Mouse (Mus musculus): ENCODE measurements around the gene Mta3. TPM values are rescaled to one million over a fixed set of nuclear protein-coding genes. Genes with fewer than 3 reads are reported as not detected.
A peak's percentile ranks its signal among the peaks of the same experiment; 100 is the strongest.

Mta3 gene
- total and polyA plus RNA-seq, 3 experiments, result 31.1 to 67.6 (median 39.2) TPM

GRCm38 (mm10) chr17:83666597-83667287 is 39.2 kb upstream of the Mta3 start:
- in situ Hi-C loops (cut with MboI; ENCODE audit: low pct_ligation_motif_present, low pct_unique_long_range_greater_than_20kb, low sequenced_read_pairs), result no loop called here
- Histone ChIP-seq H3K79me2 (replicated peaks; ENCODE audit: control insufficient read depth, extremely low read depth, insufficient read depth, poor library complexity, severe bottlenecking) (no peaks in the 10 kb centered on the region), H3K9ac (ENCODE audit: insufficient read depth, low read depth) (no peak overlapping the region), H3K9me3 (replicated peaks; ENCODE audit: low read length) (peaks cover 7% of the 10 kb centered on the region), H3K4me3 (replicated peaks in 1 of 3; ENCODE audit: low read depth in 2 of 3, low read length in 2 of 3, poor library complexity in 1 of 3) (peak overlapping the region in 1 of 3 experiments; percentile 36), H3K4me1 (ENCODE audit: control insufficient read depth in 1 of 2, insufficient read depth in 2 of 2) (peaks cover 0 to 32% of the 10 kb centered on the region in 2 experiments; a peak in 3 of 4 replicates), H3K27me3 (replicated peaks) (no peaks in the 10 kb centered on the region), H3K36me3 (replicated peaks in 1 of 2; ENCODE audit: control insufficient read depth in 1 of 2, insufficient read depth in 1 of 2, low read length in 1 of 2) (no peaks in the 10 kb centered on the region), H3K4me2 (ENCODE audit: insufficient read depth, low read depth, poor library complexity, severe bottlenecking) (no peak overlapping the region), H3K27ac (ENCODE audit: insufficient read depth, low read depth) (no peak overlapping the region)
- TF ChIP-seq MXI1 (IDR thresholded peaks at IDR 0.05; ENCODE audit: low read depth, low read length) (no peak), NRF1 (IDR thresholded peaks at IDR 0.05; ENCODE audit: low read depth, low read length) (no peak), E2F4 (IDR thresholded peaks at IDR 0.05; ENCODE audit: insufficient replicate concordance, low read depth, low read length) (no peak), MEF2A (IDR thresholded peaks at IDR 0.05; ENCODE audit: borderline replicate concordance, low read depth, low read length) (no peak), ELF1 (IDR thresholded peaks at IDR 0.05; ENCODE audit: low read depth, low read length) (no peak), ZMIZ1 (IDR thresholded peaks at IDR 0.05; ENCODE audit: low read depth, low read length) (no peak)
- peak; percentile 67 for DNase-seq (ENCODE audit: extremely low read depth)
- dilution Hi-C loops (cut with MboI; ENCODE audit: extremely low pct_ligation_motif_present, extremely low pct_unique_long_range_greater_than_20kb, low sequenced_read_pairs), result no loop called here

DNA sequence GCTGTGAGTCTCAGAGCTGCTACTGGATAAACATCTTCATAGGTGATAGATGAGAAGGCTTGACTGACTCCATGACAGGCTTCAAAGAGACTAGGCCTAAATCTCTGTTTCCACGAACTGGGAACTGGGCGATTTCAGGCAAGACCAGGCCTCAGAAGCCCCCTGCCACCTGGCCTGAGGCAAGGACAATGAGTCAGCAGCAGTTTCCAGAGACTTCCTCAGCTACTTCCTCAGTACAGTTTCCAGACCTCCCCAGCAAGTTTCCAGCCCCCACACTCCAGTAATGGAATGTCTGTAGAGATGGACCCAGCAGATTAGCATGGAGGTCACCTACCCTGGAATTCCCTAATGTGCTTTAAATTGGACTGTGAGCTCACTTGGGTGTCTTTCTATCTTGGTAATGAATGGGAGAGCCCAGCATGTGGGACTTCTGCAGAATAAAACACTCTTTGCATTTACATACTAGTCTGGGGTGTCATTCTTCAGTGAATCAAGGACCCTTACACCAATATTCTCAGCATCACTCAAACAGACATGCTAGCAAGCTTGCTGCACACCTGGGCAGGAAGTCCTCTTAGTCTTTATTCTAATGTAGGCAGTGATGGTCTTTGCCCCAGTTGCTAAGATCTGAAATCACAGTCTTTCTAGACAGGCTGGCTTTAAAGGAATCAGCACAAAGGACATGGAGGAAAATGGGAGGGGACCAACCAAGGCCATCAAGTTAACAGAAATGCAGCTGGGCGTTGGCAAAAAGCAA is 37.9 kb upstream of the Mta3 start:
- Histone ChIP-seq H3K4me1 (ENCODE audit: control insufficient read depth in 1 of 2, insufficient read depth in 2 of 2) (peaks cover 0 to 32% of the 10 kb centered on the region in 2 experiments; a peak in 3 of 4 replicates), H3K27ac (ENCODE audit: insufficient read depth, low read depth) (no peak overlapping the region), H3K4me2 (ENCODE audit: insufficient read depth, low read depth, poor library complexity, severe bottlenecking) (no peak overlapping the region), H3K27me3 (replicated peaks) (no peaks in the 10 kb centered on the region), H3K36me3 (replicated peaks in 1 of 2; ENCODE audit: control insufficient read depth in 1 of 2, insufficient read depth in 1 of 2, low read length in 1 of 2) (no peaks in the 10 kb centered on the region), H3K4me3 (replicated peaks in 1 of 3; ENCODE audit: low read depth in 2 of 3, low read length in 2 of 3, poor library complexity in 1 of 3) (no peak overlapping the region), H3K9ac (ENCODE audit: insufficient read depth, low read depth) (no peak overlapping the region), H3K79me2 (replicated peaks; ENCODE audit: control insufficient read depth, extremely low read depth, insufficient read depth, poor library complexity, severe bottlenecking) (no peaks in the 10 kb centered on the region), H3K9me3 (replicated peaks; ENCODE audit: low read length) (peaks cover 5% of the 10 kb centered on the region)
- DNase-seq (ENCODE audit: extremely low read depth), result peak; percentile 20
- dilution Hi-C loops (cut with MboI; ENCODE audit: extremely low pct_ligation_motif_present, extremely low pct_unique_long_range_greater_than_20kb, low sequenced_read_pairs), result no loop called here
- no peak for TF ChIP-seq IRF4 (IDR thresholded peaks at IDR 0.05; ENCODE audit: low read depth, low read length)
- no peak for TF ChIP-seq CTCF (conservative IDR thresholded peaks at IDR 0.05 in 1 of 2, IDR thresholded peaks at IDR 0.05 in 1 of 2; ENCODE audit: low read depth in 2 of 2, low read length in 2 of 2)
- peak; percentile 46 for TF ChIP-seq EP300 (IDR thresholded peaks at IDR 0.05; ENCODE audit: low read length)
- no peak for TF ChIP-seq NRF1 (IDR thresholded peaks at IDR 0.05; ENCODE audit: low read depth, low read length)
- no peak for TF ChIP-seq RCOR1 (conservative IDR thresholded peaks at IDR 0.05; ENCODE audit: low read depth, low read length)
- no peak for TF ChIP-seq BHLHE40 (IDR thresholded peaks at IDR 0.05; ENCODE audit: low read depth, low read length)
- no peak for TF ChIP-seq CHD2 (IDR thresholded peaks at IDR 0.05; ENCODE audit: low read length)
- peak; percentile 27; the same call in 1 of the 2 replicates for TF ChIP-seq TCF12 (IDR thresholded peaks at IDR 0.05; ENCODE audit: low read depth, low read length)
- 0 out of 2 replicates have a peak, but pooled peaks have one; percentile 32 for TF ChIP-seq MAX (IDR thresholded peaks at IDR 0.05; ENCODE audit: low read length)
- 0 out of 2 replicates have a peak, but pooled peaks have one; percentile 17 for TF ChIP-seq ETS1 (conservative IDR thresholded peaks at IDR 0.05; ENCODE audit: low read depth, low read length)
- in situ Hi-C loops (cut with MboI; ENCODE audit: low pct_ligation_motif_present, low pct_unique_long_range_greater_than_20kb, low sequenced_read_pairs), result no loop called here
